Mouse (Mus musculus): ENCODE measurements around the gene Etfa.

DNA sequence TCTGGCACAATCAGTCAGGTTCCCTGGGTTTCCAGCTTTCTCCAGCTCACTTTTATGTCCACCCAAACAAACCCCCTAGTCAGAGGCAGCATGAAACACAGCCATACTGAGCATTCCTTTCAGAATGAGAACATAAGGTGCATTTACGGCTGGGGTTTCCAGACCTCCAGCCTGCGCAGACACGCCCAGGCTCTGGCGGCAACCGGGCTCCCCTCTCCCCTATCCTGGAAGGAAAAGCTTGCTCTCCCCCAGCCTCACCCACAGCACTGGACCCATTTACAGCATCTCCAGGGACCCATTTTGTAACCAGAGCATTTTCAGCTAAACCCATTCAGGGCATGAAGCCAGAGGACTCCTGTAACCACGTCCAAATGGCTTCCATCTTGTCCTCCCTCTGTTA, 62.0 kb downstream of the Etfa start:
- TF ChIP-seq CTCF (IDR thresholded peaks at IDR 0.05) (no peak), EP300 (IDR thresholded peaks at IDR 0.05) (no peak)
